Mouse (Mus musculus): ENCODE measurements around the gene Cfap300. TPM values are rescaled to one million over a fixed set of nuclear protein-coding genes. Genes with fewer than 3 reads are reported as not detected.
A peak's percentile ranks its signal among the peaks of the same experiment; 100 is the strongest.

The Cfap300 gene
- polyA plus RNA-seq, 1 experiment from 2014 or later: 14.3 TPM

GRCm38 (mm10) chr9:8032847-8033246 lies 9.8 kb downstream of the Cfap300 start:
- H3K4me3 ChIP-seq (ENCODE audit: low read length): no peak overlapping the region
- H3K4me2 ChIP-seq (replicated peaks; ENCODE audit: low read depth, low read length): no peak overlapping the region
- WGBS: 75% methylated on average over 5 of the region's 5 CpGs
- no peaks in the 10 kb centered on the region for H3K36me3 ChIP-seq (ENCODE audit: insufficient read depth, low read length)
- 0 out of 2 replicates have a peak, but pooled peaks have one; percentile 31 for ATAC-seq (ENCODE audit: low FRiP score, low TSS enrichment)
- H3K4me1 ChIP-seq (ENCODE audit: insufficient read depth, low read length): peaks cover 5% of the 10 kb centered on the region; the same call in 1 of the 2 replicates
- no peak overlapping the region for H3K9ac ChIP-seq (replicated peaks; ENCODE audit: low read length)
- H3K9me3 ChIP-seq (ENCODE audit: low read length): no peaks in the 10 kb centered on the region
- no peak overlapping the region for H3K27ac ChIP-seq (ENCODE audit: low read length)
- no peaks in the 10 kb centered on the region for H3K27me3 ChIP-seq (ENCODE audit: insufficient read depth, low read length)

- no peaks in the 10 kb centered on the region for H3K9me3 ChIP-seq (ENCODE audit: low read length)
- no peak overlapping the region for H3K27ac ChIP-seq (ENCODE audit: low read length)
- H3K4me1 ChIP-seq (ENCODE audit: insufficient read depth, low read length): no peaks in the 10 kb centered on the region
- 90% methylated on average over 5 of the region's 5 CpGs for WGBS
- no peak overlapping the region for H3K4me3 ChIP-seq (ENCODE audit: low read length)
- no peak overlapping the region for H3K4me2 ChIP-seq (replicated peaks; ENCODE audit: low read depth, low read length)
- no peaks in the 10 kb centered on the region for H3K36me3 ChIP-seq (ENCODE audit: insufficient read depth, low read length)
- H3K9ac ChIP-seq (replicated peaks; ENCODE audit: low read length): no peak overlapping the region
- no peaks in the 10 kb centered on the region for H3K27me3 ChIP-seq (ENCODE audit: insufficient read depth, low read length)
- no peak for ATAC-seq (ENCODE audit: low FRiP score, low TSS enrichment)
These were observed 24.0 kb downstream of the Cfap300 start for GRCm38 (mm10) chr9:8018609-8019008.

- no peak overlapping the region for H3K4me2 ChIP-seq (replicated peaks; ENCODE audit: low read depth, low read length)
- H3K27me3 ChIP-seq (ENCODE audit: insufficient read depth, low read length): no peaks in the 10 kb centered on the region
- 49% methylated on average over 15 of the region's 20 CpGs for WGBS
- no peaks in the 10 kb centered on the region for H3K9me3 ChIP-seq (ENCODE audit: low read length)
- no peak overlapping the region for H3K4me3 ChIP-seq (ENCODE audit: low read length)
- H3K9ac ChIP-seq (replicated peaks; ENCODE audit: low read length): no peak overlapping the region
- H3K4me1 ChIP-seq (ENCODE audit: insufficient read depth, low read length): no peaks in the 10 kb centered on the region
- H3K36me3 ChIP-seq (ENCODE audit: insufficient read depth, low read length): no peaks in the 10 kb centered on the region
- ATAC-seq (ENCODE audit: low FRiP score, low TSS enrichment): peak; percentile 37; the same call in 1 of the 2 replicates
- no peak overlapping the region for H3K27ac ChIP-seq (ENCODE audit: low read length)
These were observed 25.2 kb downstream of the Cfap300 start for GRCm38 (mm10) chr9:8017253-8017913.

- H3K27ac ChIP-seq (ENCODE audit: low read length): peak within 1 kb of the TSS; percentile 99
- no peaks in the 10 kb centered on the region for H3K9me3 ChIP-seq (ENCODE audit: low read length)
- H3K27me3 ChIP-seq (ENCODE audit: insufficient read depth, low read length): no peaks in the 10 kb centered on the region
- H3K9ac ChIP-seq (replicated peaks; ENCODE audit: low read length): peak within 1 kb of the TSS; percentile 100
- H3K36me3 ChIP-seq (ENCODE audit: insufficient read depth, low read length): peaks cover 16% of the 10 kb centered on the region
- peak within 1 kb of the TSS; percentile 95 for H3K4me3 ChIP-seq (ENCODE audit: low read length)
- H3K4me1 ChIP-seq (ENCODE audit: insufficient read depth, low read length): peaks cover 20% of the 10 kb centered on the region
- peak; percentile 83 for ATAC-seq (ENCODE audit: low FRiP score, low TSS enrichment)
- under 1% methylated on average over 63 of the region's 79 CpGs for WGBS
- H3K4me2 ChIP-seq (replicated peaks; ENCODE audit: low read depth, low read length): peak within 1 kb of the TSS; percentile 79
These were observed 38.1 kb downstream of the Cfap300 start, which contains the start of gene Yap1 for GRCm38 (mm10) chr9:8004370-8004991. Gene Yap1, minus strand, starts transcription at chr9:8004596.

- peak overlapping the region; percentile 95 for H3K4me3 ChIP-seq (ENCODE audit: low read length)
These were observed 39.0 kb downstream of the Cfap300 start for GRCm38 (mm10) chr9:8003301-8004271.

DNA sequence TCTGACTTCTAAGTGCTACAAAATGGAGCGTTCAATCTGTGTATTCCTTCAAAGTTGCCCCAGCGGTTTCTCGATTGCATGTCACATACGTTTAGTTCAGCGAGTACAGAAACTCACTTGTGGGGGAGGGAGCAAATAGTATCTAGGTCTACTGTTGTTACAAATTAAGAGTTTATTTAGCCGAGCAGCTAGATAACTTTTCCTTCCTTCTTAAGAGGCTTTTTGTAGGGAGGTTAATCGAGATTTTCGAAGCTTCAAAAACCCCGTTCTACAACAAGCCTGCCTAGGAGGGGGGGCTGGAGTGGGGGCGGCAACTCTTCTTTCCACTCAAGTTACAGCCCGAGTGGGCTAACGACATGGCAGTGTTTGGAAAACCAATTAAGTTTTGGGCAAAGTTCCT lies 39.8 kb downstream of the Cfap300 start:
- Histone ChIP-seq H3K4me2 (replicated peaks; ENCODE audit: low read depth, low read length) (peak overlapping the region; percentile 79), H3K27ac (ENCODE audit: low read length) (peak overlapping the region; percentile 99), H3K9ac (replicated peaks; ENCODE audit: low read length) (peak overlapping the region; percentile 100), H3K9me3 (ENCODE audit: low read length) (no peaks in the 10 kb centered on the region), H3K4me1 (ENCODE audit: insufficient read depth, low read length) (peaks cover 20% of the 10 kb centered on the region), H3K36me3 (ENCODE audit: insufficient read depth, low read length) (peaks cover 32% of the 10 kb centered on the region), H3K27me3 (ENCODE audit: insufficient read depth, low read length) (no peaks in the 10 kb centered on the region), H3K4me3 (ENCODE audit: low read length) (peak overlapping the region; percentile 95)
- ATAC-seq (ENCODE audit: low FRiP score, low TSS enrichment): no peak
- 2% methylated on average over 12 of the region's 12 CpGs for WGBS

More at GRCm38 (mm10) chr9:8003301-8004271, 39.0 kb downstream of the Cfap300 start:
- Histone ChIP-seq H3K4me2 (replicated peaks; ENCODE audit: low read depth, low read length) (peak overlapping the region; percentile 79), H3K9me3 (ENCODE audit: low read length) (no peaks in the 10 kb centered on the region), H3K9ac (replicated peaks; ENCODE audit: low read length) (peak overlapping the region; percentile 100), H3K36me3 (ENCODE audit: insufficient read depth, low read length) (peaks cover 25% of the 10 kb centered on the region), H3K4me1 (ENCODE audit: insufficient read depth, low read length) (peaks cover 20% of the 10 kb centered on the region), H3K27me3 (ENCODE audit: insufficient read depth, low read length) (no peaks in the 10 kb centered on the region), H3K27ac (ENCODE audit: low read length) (peak overlapping the region; percentile 99)
- WGBS: under 1% methylated on average over 73 of the region's 82 CpGs
- ATAC-seq (ENCODE audit: low FRiP score, low TSS enrichment): peak; percentile 69

DNA sequence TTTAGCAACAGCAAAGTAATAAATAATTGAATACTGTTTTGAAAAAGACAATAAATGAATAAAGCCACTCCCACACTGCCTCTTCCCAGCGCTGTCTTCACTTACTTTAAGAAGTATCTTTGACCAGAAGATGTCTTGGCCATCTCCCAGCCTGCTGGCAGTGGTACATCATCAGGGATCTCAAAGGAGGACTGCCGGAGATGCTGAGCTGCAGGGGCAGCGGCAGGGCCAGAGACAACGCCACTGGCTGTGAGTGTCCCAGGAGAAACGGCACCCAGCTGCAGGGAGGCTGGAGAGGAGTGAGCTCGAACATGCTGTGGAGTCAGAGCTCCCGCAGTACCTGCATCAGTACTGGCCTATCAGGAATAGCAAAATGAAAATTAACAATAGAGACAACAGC lies 41.3 kb downstream of the Cfap300 start:
- ATAC-seq (ENCODE audit: low FRiP score, low TSS enrichment): no peak
- Histone ChIP-seq H3K27ac (ENCODE audit: low read length) (no peak overlapping the region), H3K4me1 (ENCODE audit: insufficient read depth, low read length) (peaks cover 20% of the 10 kb centered on the region), H3K36me3 (ENCODE audit: insufficient read depth, low read length) (peaks cover 36% of the 10 kb centered on the region), H3K4me3 (ENCODE audit: low read length) (peak overlapping the region; percentile 15; the same call in 1 of the 2 replicates), H3K9me3 (ENCODE audit: low read length) (no peaks in the 10 kb centered on the region), H3K9ac (replicated peaks; ENCODE audit: low read length) (peak overlapping the region; percentile 15; the same call in 1 of the 2 replicates), H3K4me2 (replicated peaks; ENCODE audit: low read depth, low read length) (peak overlapping the region; percentile 35), H3K27me3 (ENCODE audit: insufficient read depth, low read length) (no peaks in the 10 kb centered on the region)
- WGBS: 42% methylated on average over 7 of the region's 7 CpGs

DNA sequence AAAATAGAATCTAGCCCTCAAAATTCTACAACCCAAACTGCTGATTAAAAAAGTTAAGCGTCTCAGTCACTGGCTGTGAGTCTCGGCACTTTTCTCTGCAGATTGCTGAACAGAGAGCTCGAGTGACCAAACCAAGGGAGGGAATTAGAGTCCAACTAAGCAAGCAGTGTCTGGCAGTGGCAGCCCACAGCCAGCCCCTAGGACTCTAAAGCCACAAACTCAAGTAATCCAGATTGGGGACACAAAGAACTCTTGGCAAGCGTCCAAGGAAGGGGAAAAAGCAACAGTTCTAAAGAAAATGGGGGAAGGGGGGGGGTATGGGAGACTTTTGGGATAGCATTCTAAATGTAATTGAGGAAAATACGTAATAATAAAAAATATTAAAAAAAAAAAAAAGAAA lies 48.3 kb downstream of the Cfap300 start:
- H3K27ac ChIP-seq (ENCODE audit: low read length): no peak overlapping the region
- peaks cover 46% of the 10 kb centered on the region for H3K36me3 ChIP-seq (ENCODE audit: insufficient read depth, low read length)
- H3K4me2 ChIP-seq (replicated peaks; ENCODE audit: low read depth, low read length): no peak overlapping the region
- H3K9me3 ChIP-seq (ENCODE audit: low read length): no peaks in the 10 kb centered on the region
- no peaks in the 10 kb centered on the region for H3K27me3 ChIP-seq (ENCODE audit: insufficient read depth, low read length)
- WGBS: 87% methylated on average over 5 of the region's 5 CpGs
- ATAC-seq (ENCODE audit: low FRiP score, low TSS enrichment): no peak
- no peak overlapping the region for H3K9ac ChIP-seq (replicated peaks; ENCODE audit: low read length)
- H3K4me1 ChIP-seq (ENCODE audit: insufficient read depth, low read length): peaks cover 5% of the 10 kb centered on the region; the same call in 1 of the 2 replicates
- no peak overlapping the region for H3K4me3 ChIP-seq (ENCODE audit: low read length)

GRCm38 (mm10) chr9:7992651-7993050 lies 50.0 kb downstream of the Cfap300 start:
- whole genome bisulfite sequencing: 51% methylated on average over 3 of the region's 3 CpGs
- H3K36me3 ChIP-seq (ENCODE audit: insufficient read depth, low read length): peaks cover 48% of the 10 kb centered on the region
- H3K4me2 ChIP-seq (replicated peaks; ENCODE audit: low read depth, low read length): no peak overlapping the region
- H3K4me1 ChIP-seq (ENCODE audit: insufficient read depth, low read length): peaks cover 5% of the 10 kb centered on the region; the same call in 1 of the 2 replicates
- no peaks in the 10 kb centered on the region for H3K9me3 ChIP-seq (ENCODE audit: low read length)
- H3K27me3 ChIP-seq (ENCODE audit: insufficient read depth, low read length): no peaks in the 10 kb centered on the region
- ATAC-seq (ENCODE audit: low FRiP score, low TSS enrichment): no peak
- no peak overlapping the region for H3K4me3 ChIP-seq (ENCODE audit: low read length)
- H3K27ac ChIP-seq (ENCODE audit: low read length): no peak overlapping the region
- H3K9ac ChIP-seq (replicated peaks; ENCODE audit: low read length): no peak overlapping the region
